ENCODE assay signal across 8 mouse cellular contexts in genomic region chr11:57646416-57646815, GRCm38 (mm10). TPM values are rescaled to one million over a fixed set of nuclear protein-coding genes. Genes with fewer than 3 reads are reported as not detected.
A peak's percentile ranks its signal among the peaks of the same experiment; 100 is the strongest.
DNase-seq lines count a peak whose midpoint lies in the region; ATAC-seq and TF ChIP-seq lines count a peak whose summit lies in the region.

No protein-coding gene starts in this region.

- peaks cover 19% of the 10 kb centered on the region for H3K36me3 ChIP-seq in liver, embryonic 14.5 days (replicated peaks; ENCODE audit: control insufficient read depth, insufficient read depth, low read depth)

- no peak for TF ChIP-seq CTCF in liver, embryonic 14.5 days (IDR thresholded peaks at IDR 0.05; ENCODE audit: low read depth)

- no peak overlapping the region; the same call in 1 of the 2 replicates for H3K27ac ChIP-seq in liver, embryonic 14.5 days

- DNase-seq in heart, adult 11 months = peak; percentile 84
- DNase-seq in heart, postnatal 25 days (ENCODE audit: low spot score) = no peak
- peak; percentile 33 for DNase-seq in thymus, postnatal 4 days
- DNase-seq in thymus, postnatal 10 days (ENCODE audit: low spot score in 2 of 2) = no peak
- DNase-seq in liver, embryonic 14.5 days (ENCODE audit: low read depth in 3 of 3, low spot score in 3 of 3) = no peak
- no peak for DNase-seq in layer of hippocampus, adult 11-12 months (ENCODE audit: low spot score)
- no peak for DNase-seq in ovary, postnatal 36 days (ENCODE audit: low spot score)
- DNase-seq in lung, adult 18-20 months = no peak

- H3K4me3 ChIP-seq in liver, embryonic 14.5 days (ENCODE audit: insufficient read depth in 1 of 2, low read depth in 2 of 2, low read length in 2 of 2) = peak overlapping the region; percentile 77 to 100

- peaks cover 53 to 55% of the 10 kb centered on the region in 2 experiments for H3K4me1 ChIP-seq in liver, embryonic 14.5 days (replicated peaks; ENCODE audit: control insufficient read depth in 2 of 2, insufficient read depth in 2 of 2, low read length in 1 of 2)

- H3K4me2 ChIP-seq in liver, embryonic 14.5 days (ENCODE audit: low read depth) = peak overlapping the region; percentile 92

- no peak for TF ChIP-seq EP300 in liver, embryonic 14.5 days (IDR thresholded peaks at IDR 0.05; ENCODE audit: low read depth)

- no peak for ATAC-seq in liver, embryonic 14.5 days (ENCODE audit: insufficient read depth)

- no peaks in the 10 kb centered on the region; the same call in 1 of the 2 replicates for H3K27me3 ChIP-seq in liver, embryonic 14.5 days (ENCODE audit: control insufficient read depth, insufficient read depth, low read length)

- intact Hi-C loops in heart, postnatal 25 days (cut with DNase I) = loop anchor here (5.0 kb wide), 1 partner anchor 41 kb away; no protein-coding TSS in a partner anchor

- no peaks in the 10 kb centered on the region for H3K9me3 ChIP-seq in liver, embryonic 14.5 days (ENCODE audit: control insufficient read depth, low read length)

- WGBS in liver, embryonic 14.5 days (ENCODE audit: insufficient replicate concordance) = 24% methylated on average over 1 of the region's 1 CpGs

- H3K9ac ChIP-seq in liver, embryonic 14.5 days (replicated peaks) = peak overlapping the region; percentile 99

RNA-seq across cellular contexts. Expression of gene Galnt10, which starts 1.2 kb away (rescaled TPM):
- total RNA-seq in heart, postnatal 25 days (2021) = 1 to 10 TPM; 8.4 to 9.0 TPM
- polyA plus RNA-seq in liver, embryonic 14.5 days (2012; rRNA removed) = 11.8 and 13.1 TPM in 2 replicates
- polyA plus RNA-seq in liver, embryonic 14.5 days (2014; fragmentation: Nextera tagmentation; extraction: Ambion mirVana) = 13.9 and 17.9 TPM in 2 replicates

Comparison
In these comparisons a context has a peak if more than half of its experiments do, and no peak if none do; other contexts are left out.
1. DNase-seq: peak in heart, adult 11 months (single experiment) and thymus, postnatal 4 days (single experiment); none in heart, postnatal 25 days (single experiment), thymus, postnatal 10 days (0 of 2), liver, embryonic 14.5 days (0 of 3), layer of hippocampus, adult 11-12 months (single experiment), ovary, postnatal 36 days (single experiment) and lung, adult 18-20 months (0 of 2).